Mouse (Mus musculus) ES-Bruce4 (cell line): ENCODE results near the gene Iqce. TPM values are rescaled to one million over a fixed set of nuclear protein-coding genes. Genes with fewer than 3 reads are reported as not detected.

ENCODE experiments used
- H3K27ac ChIP-seq: 2 replicates; pipeline ENCODE4 v1.5.1; 2012; ENCODE audit warnings: low read length, inconsistent platforms; ENCODE audit not compliant: insufficient read depth
- H3K27me3 ChIP-seq: 2 replicates; pipeline ENCODE4 v1.6.1; 2012; ENCODE audit warnings: mild to moderate bottlenecking, low read length, inconsistent platforms; ENCODE audit not compliant: control insufficient read depth, poor library complexity, insufficient read depth, severe bottlenecking
- H3K36me3 ChIP-seq: 2 replicates; pipeline ENCODE4 v1.6.1; 2012; ENCODE audit warnings: inconsistent platforms, mild to moderate bottlenecking, low read length, moderate library complexity; ENCODE audit not compliant: control insufficient read depth, poor library complexity, insufficient read depth, severe bottlenecking
- H3K4me1 ChIP-seq: one replicate; pipeline ENCODE4 v1.8.1; 2011; ENCODE audit warnings: low read length; ENCODE audit not compliant: control insufficient read depth, insufficient read depth
- H3K4me3 ChIP-seq: 2 replicates; pipeline ENCODE4 v1.5.1; 2011; ENCODE audit warnings: low read depth, mild to moderate bottlenecking, low read length
- H3K9ac ChIP-seq: 2 replicates; pipeline ENCODE4 v1.6.1; 2012; ENCODE audit warnings: low read depth, mild to moderate bottlenecking, inconsistent platforms; ENCODE audit not compliant: poor library complexity, severe bottlenecking
- H3K9me3 ChIP-seq: replicated peaks from 2 replicates; pipeline ENCODE4 v1.6.1; 2012; ENCODE audit warnings: mild to moderate bottlenecking, low read length, inconsistent platforms; ENCODE audit not compliant: control insufficient read depth, poor library complexity, insufficient read depth, severe bottlenecking
- CTCF ChIP-seq: IDR thresholded peaks from one replicate; pipeline ENCODE4 v1.8.1; 2011; ENCODE audit warnings: low read depth, low read length
- EP300 ChIP-seq: IDR thresholded peaks from 2 replicates; pipeline ENCODE4 v1.6.1; 2011; ENCODE audit warnings: low read depth, low read length; ENCODE audit not compliant: insufficient read depth
- POLR2A ChIP-seq: IDR thresholded peaks from one replicate; pipeline ENCODE4 v1.8.1; 2011; ENCODE audit warnings: low read length; ENCODE audit not compliant: insufficient read depth
- polyA plus RNA-seq: library from polyadenylated mRNA; stranded (reverse); fragments of >200 nt; gene quantifications from 2 replicates; pipeline ENCODE4 v1.2.4, GENCODE M21; 2011; ENCODE audit warnings: low read depth; ENCODE audit not compliant: missing spikeins, insufficient read depth, insufficient read length

Gene Iqce
- polyA plus RNA-seq, 1 experiment, result 11.0 TPM

DNA sequence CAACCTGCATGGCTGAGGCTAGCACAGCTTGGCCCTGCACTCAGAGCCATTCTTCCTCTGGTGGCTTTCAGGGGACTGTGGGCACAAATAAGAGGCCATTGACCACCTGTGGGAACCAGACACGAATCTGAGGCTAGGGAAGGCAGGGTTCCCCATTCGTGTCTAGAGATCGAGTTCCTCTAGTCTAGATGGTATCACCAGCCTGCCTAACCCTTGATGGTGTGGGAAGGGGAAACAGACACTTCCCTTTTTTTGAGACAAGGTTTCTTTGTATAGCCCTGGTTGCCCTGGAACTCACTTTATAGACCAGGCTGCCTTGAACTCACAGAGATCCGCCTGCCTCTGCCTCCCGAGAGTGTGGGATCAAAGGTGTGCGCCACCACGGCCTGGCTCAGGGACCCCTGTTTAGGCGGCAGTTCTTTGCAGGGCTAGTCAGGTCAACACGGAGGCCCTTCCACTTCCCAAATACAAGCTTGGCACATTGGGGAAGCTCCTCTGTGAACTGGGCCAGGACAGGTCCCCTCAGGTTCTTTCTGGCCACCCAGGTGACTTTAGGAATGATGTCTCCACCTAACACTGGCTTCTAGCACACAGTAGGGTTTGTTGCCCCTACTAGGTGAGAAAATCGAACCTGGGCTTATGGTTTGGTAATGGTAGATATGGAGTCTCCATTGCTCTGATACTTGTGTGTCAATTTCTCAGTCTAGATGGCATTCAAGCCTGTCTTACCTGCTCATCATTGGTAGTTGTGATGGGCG lies 29.0 kb upstream of the Iqce start:
- no peaks in the 10 kb centered on the region for H3K9me3 ChIP-seq
- H3K36me3 ChIP-seq, result no peaks in the 10 kb centered on the region
- no peak overlapping the region for H3K4me3 ChIP-seq
- no peaks in the 10 kb centered on the region for H3K27me3 ChIP-seq
- TF ChIP-seq CTCF (no peak), POLR2A (no peak), EP300 (no peak)
- no peaks in the 10 kb centered on the region for H3K4me1 ChIP-seq
- H3K27ac ChIP-seq, result no peak overlapping the region
- no peak overlapping the region for H3K9ac ChIP-seq

DNA sequence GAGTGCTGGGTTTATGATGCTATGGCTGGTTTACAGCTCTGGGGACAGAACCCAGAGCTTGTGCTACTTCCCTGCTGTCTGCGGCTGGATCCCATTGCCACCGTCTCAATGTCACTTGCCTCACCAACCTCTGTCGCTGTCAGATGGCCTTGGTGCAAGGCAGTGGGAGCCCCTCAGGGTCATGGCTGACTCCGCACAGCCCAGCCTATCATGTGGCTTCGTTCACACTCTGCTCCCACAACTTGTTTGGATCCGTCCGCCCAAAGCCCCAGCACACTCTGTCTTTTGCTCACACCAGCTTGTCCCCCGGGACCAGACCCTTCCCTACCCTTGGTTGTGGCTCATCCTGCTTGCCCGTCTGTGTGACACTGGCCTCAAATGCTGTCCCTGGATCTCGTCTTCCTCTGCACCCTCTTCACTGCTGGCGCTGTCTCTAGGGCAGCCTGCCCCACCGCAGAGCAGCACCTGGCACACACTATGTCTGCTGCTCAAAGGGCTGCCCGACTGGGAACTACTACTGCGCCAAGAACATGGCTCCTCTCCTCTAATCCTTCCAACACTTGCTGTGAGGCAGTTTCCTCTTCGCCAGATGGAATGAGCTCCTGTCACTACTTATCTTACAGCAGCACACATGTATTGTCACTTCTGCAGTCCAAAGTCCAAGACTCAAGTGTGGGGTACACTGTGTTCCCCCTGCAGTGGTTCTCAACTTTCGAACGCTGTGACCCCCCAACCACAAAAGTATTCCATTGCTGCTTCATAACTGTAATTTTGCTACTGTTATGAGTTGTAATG lies 25.0 kb upstream of the Iqce start:
- no peak overlapping the region for H3K9ac ChIP-seq
- no peak overlapping the region for H3K4me3 ChIP-seq
- no peak overlapping the region for H3K27ac ChIP-seq
- no peaks in the 10 kb centered on the region for H3K9me3 ChIP-seq
- H3K36me3 ChIP-seq, result no peaks in the 10 kb centered on the region
- TF ChIP-seq CTCF (no peak), POLR2A (no peak), EP300 (no peak)
- no peaks in the 10 kb centered on the region for H3K27me3 ChIP-seq
- no peaks in the 10 kb centered on the region for H3K4me1 ChIP-seq

GRCm38 (mm10) chr5:140726062-140726839 lies 24.1 kb upstream of the Iqce start:
- H3K9me3 ChIP-seq, result no peaks in the 10 kb centered on the region
- no peak for TF ChIP-seq EP300
- TF ChIP-seq CTCF, result no peak
- TF ChIP-seq POLR2A, result no peak
- H3K9ac ChIP-seq, result no peak overlapping the region
- no peak overlapping the region for H3K4me3 ChIP-seq
- no peak overlapping the region for H3K27ac ChIP-seq
- H3K27me3 ChIP-seq, result no peaks in the 10 kb centered on the region
- H3K36me3 ChIP-seq, result no peaks in the 10 kb centered on the region
- no peaks in the 10 kb centered on the region for H3K4me1 ChIP-seq

GRCm38 (mm10) chr5:140723822-140724221 lies 21.6 kb upstream of the Iqce start, which contains the start of gene Amz1:
Gene Amz1 (plus strand): TSS chr5:140724127.
- H3K36me3 ChIP-seq, result peaks cover 2% of the 10 kb centered on the region; the same call in 1 of the 2 replicates

DNA sequence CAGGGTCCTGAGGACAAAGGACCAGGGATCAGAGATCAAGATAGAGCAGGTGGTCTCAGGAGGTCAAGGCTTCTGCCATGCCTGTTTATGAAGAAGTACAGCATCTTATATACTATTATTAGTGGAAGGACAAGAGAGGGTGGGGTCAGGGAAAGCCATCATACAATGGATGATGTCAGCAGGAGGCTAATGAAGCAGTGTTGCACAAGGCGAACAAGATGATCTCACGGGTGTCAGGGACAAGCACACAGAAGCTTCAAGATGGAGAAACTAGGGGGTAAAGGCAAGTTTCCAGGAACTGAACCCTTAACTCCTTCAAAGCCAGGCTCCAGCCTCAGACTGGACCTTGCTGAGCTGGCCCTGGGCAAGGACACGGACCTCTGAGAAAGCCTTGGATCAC lies 19.9 kb upstream of the Iqce start:
- Histone ChIP-seq H3K9ac (no peak overlapping the region), H3K9me3 (no peaks in the 10 kb centered on the region), H3K4me1 (no peaks in the 10 kb centered on the region), H3K36me3 (peaks cover 6% of the 10 kb centered on the region; the same call in 1 of the 2 replicates), H3K27ac (no peak overlapping the region), H3K27me3 (no peaks in the 10 kb centered on the region), H3K4me3 (no peak overlapping the region)
- no peak for TF ChIP-seq POLR2A
- TF ChIP-seq CTCF, result no peak
- no peak for TF ChIP-seq EP300

More at GRCm38 (mm10) chr5:140723822-140724221, 21.6 kb upstream of the Iqce start, which contains the start of gene Amz1:
- Histone ChIP-seq H3K27ac (no peak within 1 kb of the TSS), H3K4me1 (no peaks in the 10 kb centered on the region), H3K9ac (no peak within 1 kb of the TSS), H3K9me3 (no peaks in the 10 kb centered on the region), H3K4me3 (no peak within 1 kb of the TSS), H3K27me3 (no peaks in the 10 kb centered on the region)
- TF ChIP-seq CTCF, result no peak
